Mouse (Mus musculus) erythroblast, embryonic 14.5 days (primary cell): ENCODE measurements around the gene Spns1. TPM values are rescaled to one million over a fixed set of nuclear protein-coding genes. Genes with fewer than 3 reads are reported as not detected.
"Not testable (repeated sequence)": the region's sequence is repeated elsewhere in the genome, so short reads cannot be mapped to it uniquely, and the experiment has no call there.

Source experiments
- H3K27me3 ChIP-seq: 2 replicates; pipeline ENCODE4 v1.6.1; 2012; ENCODE audit warnings: inconsistent platforms; ENCODE audit not compliant: control insufficient read depth
- H3K36me3 ChIP-seq: 2 replicates; pipeline ENCODE4 v1.6.1; 2012; ENCODE audit warnings: mild to moderate bottlenecking, inconsistent platforms; ENCODE audit not compliant: control insufficient read depth
- H3K4me1 ChIP-seq: 2 replicates; pipeline ENCODE4 v1.6.1; 2012; ENCODE audit warnings: inconsistent platforms; ENCODE audit not compliant: control insufficient read depth
- H3K4me3 ChIP-seq: replicated peaks from 2 replicates; pipeline ENCODE3; 2012; ENCODE audit warnings: moderate library complexity, mild to moderate bottlenecking, inconsistent platforms
- H3K9me3 ChIP-seq: 2 replicates; pipeline ENCODE4 v1.6.1; 2012; ENCODE audit warnings: low read length, inconsistent platforms, mixed read lengths; ENCODE audit not compliant: control insufficient read depth
- GATA1 ChIP-seq: IDR thresholded peaks from 2 replicates; pipeline ENCODE4 v1.6.1; 2012; ENCODE audit warnings: low read length, inconsistent platforms, mixed read lengths
- TAL1 ChIP-seq: IDR thresholded peaks from 3 replicates; pipeline ENCODE4 v1.6.1; 2012; ENCODE audit warnings: low read length, inconsistent platforms, mixed read lengths
- polyA plus RNA-seq: library from polyadenylated mRNA; stranded (reverse); fragments of >175 nt; gene quantifications from 2 replicates; pipeline ENCODE4 v1.2.3, GENCODE M21; 2012

Spns1 gene
- polyA plus RNA-seq, result 3.3 and 5.1 TPM in 2 replicates

- H3K4me1 ChIP-seq, result peaks cover 39% of the 10 kb centered on the region
- H3K4me3 ChIP-seq, result peak within 1 kb of the TSS; percentile 64
- TF ChIP-seq GATA1 (no peak), TAL1 (no peak)
- no peaks in the 10 kb centered on the region for H3K9me3 ChIP-seq
- no peaks in the 10 kb centered on the region for H3K27me3 ChIP-seq
- peaks cover 26% of the 10 kb centered on the region for H3K36me3 ChIP-seq
Observed at GRCm38 (mm10) chr7:126377278-126378158, at the start of gene Spns1. Spns1 (minus strand) TSS chr7:126377450.

GRCm38 (mm10) chr7:126424161-126424560, 46.9 kb upstream of the Spns1 start:
- TF ChIP-seq TAL1 (no peak), GATA1 (no peak)
- no peak overlapping the region for H3K4me3 ChIP-seq
- peaks cover 11% of the 10 kb centered on the region for H3K9me3 ChIP-seq
- H3K27me3 ChIP-seq, result peaks cover 9% of the 10 kb centered on the region
- H3K4me1 ChIP-seq, result peaks cover 18% of the 10 kb centered on the region
- no peaks in the 10 kb centered on the region for H3K36me3 ChIP-seq

- Histone ChIP-seq H3K27me3 (peaks cover 5% of the 10 kb centered on the region), H3K4me1 (no peaks in the 10 kb centered on the region), H3K36me3 (no peaks in the 10 kb centered on the region), H3K4me3 (no peak overlapping the region), H3K9me3 (peaks cover 4% of the 10 kb centered on the region)
- no peak for TF ChIP-seq GATA1
- TF ChIP-seq TAL1, result no peak
Observed at GRCm38 (mm10) chr7:126421756-126422155, 44.5 kb upstream of the Spns1 start.

- no peaks in the 10 kb centered on the region for H3K27me3 ChIP-seq
- H3K4me1 ChIP-seq, result no peaks in the 10 kb centered on the region
- no peak overlapping the region for H3K4me3 ChIP-seq
- no peaks in the 10 kb centered on the region for H3K36me3 ChIP-seq
- H3K9me3 ChIP-seq, result no peaks in the 10 kb centered on the region
- TF ChIP-seq TAL1 (no peak), GATA1 (no peak)
Observed at GRCm38 (mm10) chr7:126418496-126418895, 41.2 kb upstream of the Spns1 start.

GRCm38 (mm10) chr7:126417606-126418005, 40.4 kb upstream of the Spns1 start:
- no peaks in the 10 kb centered on the region for H3K4me1 ChIP-seq
- no peaks in the 10 kb centered on the region for H3K27me3 ChIP-seq
- no peaks in the 10 kb centered on the region for H3K9me3 ChIP-seq
- no peak overlapping the region for H3K4me3 ChIP-seq
- TF ChIP-seq GATA1, result no peak
- no peak for TF ChIP-seq TAL1
- H3K36me3 ChIP-seq, result no peaks in the 10 kb centered on the region

GRCm38 (mm10) chr7:126417045-126417444, 39.8 kb upstream of the Spns1 start:
- no peak for TF ChIP-seq GATA1
- no peak for TF ChIP-seq TAL1
- Histone ChIP-seq H3K4me3 (no peak overlapping the region), H3K36me3 (no peaks in the 10 kb centered on the region), H3K4me1 (no peaks in the 10 kb centered on the region), H3K27me3 (no peaks in the 10 kb centered on the region), H3K9me3 (no peaks in the 10 kb centered on the region)

GRCm38 (mm10) chr7:126416615-126417014, 39.4 kb upstream of the Spns1 start:
- TF ChIP-seq TAL1 (no peak), GATA1 (no peak)
- no peaks in the 10 kb centered on the region for H3K9me3 ChIP-seq
- no peak overlapping the region for H3K4me3 ChIP-seq
- H3K4me1 ChIP-seq, result no peaks in the 10 kb centered on the region
- no peaks in the 10 kb centered on the region for H3K27me3 ChIP-seq
- H3K36me3 ChIP-seq, result no peaks in the 10 kb centered on the region

- no peaks in the 10 kb centered on the region for H3K9me3 ChIP-seq
- no peak within 1 kb of the TSS for H3K4me3 ChIP-seq
- H3K36me3 ChIP-seq, result no peaks in the 10 kb centered on the region
- TF ChIP-seq TAL1, result no peak
- no peak for TF ChIP-seq GATA1
- no peaks in the 10 kb centered on the region for H3K4me1 ChIP-seq
- no peaks in the 10 kb centered on the region for H3K27me3 ChIP-seq
Observed at GRCm38 (mm10) chr7:126414725-126415124, 37.5 kb upstream of the Spns1 start, which contains the start of gene Cd19. Cd19 (minus strand) TSS chr7:126414889.

- 0 out of 2 replicates have a peak, but pooled peaks cover 2% of the 10 kb centered on the region for H3K27me3 ChIP-seq
- H3K9me3 ChIP-seq, result no peaks in the 10 kb centered on the region
- H3K4me1 ChIP-seq, result no peaks in the 10 kb centered on the region
- no peak overlapping the region for H3K4me3 ChIP-seq
- no peaks in the 10 kb centered on the region for H3K36me3 ChIP-seq
- TF ChIP-seq GATA1, result no peak
- no peak for TF ChIP-seq TAL1
Observed at GRCm38 (mm10) chr7:126411061-126411460, 33.8 kb upstream of the Spns1 start.

- no peaks in the 10 kb centered on the region for H3K36me3 ChIP-seq
- TF ChIP-seq TAL1 (no peak), GATA1 (no peak)
- 0 out of 2 replicates have a peak, but pooled peaks cover 2% of the 10 kb centered on the region for H3K27me3 ChIP-seq
Observed at GRCm38 (mm10) chr7:126408686-126409085, 31.4 kb upstream of the Spns1 start.

GRCm38 (mm10) chr7:126402518-126402917, 25.3 kb upstream of the Spns1 start:
- peaks cover 12% of the 10 kb centered on the region for H3K4me1 ChIP-seq
- not testable (repeated sequence) for H3K27me3 ChIP-seq, H3K4me3 ChIP-seq, H3K36me3 ChIP-seq, H3K9me3 ChIP-seq

More at GRCm38 (mm10) chr7:126408686-126409085, 31.4 kb upstream of the Spns1 start:
- H3K9me3 ChIP-seq, result no peaks in the 10 kb centered on the region
- no peaks in the 10 kb centered on the region for H3K4me1 ChIP-seq
- no peak overlapping the region for H3K4me3 ChIP-seq
